Mouse (Mus musculus): Measurements from ENCODE around the gene Epha8.

Gene Epha8

DNA sequence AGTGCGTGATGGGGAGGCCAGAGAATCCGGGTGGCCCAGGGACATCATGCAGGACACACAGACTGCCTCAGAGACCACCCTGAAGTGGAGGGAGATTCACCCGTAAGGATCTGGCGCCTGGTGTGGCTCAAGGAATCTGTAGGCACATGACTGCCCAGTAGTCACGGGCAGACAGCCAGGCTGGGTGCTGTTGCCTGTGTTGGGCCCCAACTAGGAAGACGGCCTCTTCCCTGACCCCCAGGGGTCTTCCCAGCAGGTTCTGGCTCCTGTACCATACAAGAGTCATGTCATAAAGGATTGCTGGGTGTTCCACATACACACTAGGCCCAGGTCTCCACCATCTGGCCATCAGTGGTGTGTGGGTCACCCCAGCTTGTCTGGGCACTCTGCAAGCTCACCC lies 2.1 kb downstream of the Epha8 start:
- no peak for DNase-seq (ENCODE audit: low spot score in 2 of 2)

DNA sequence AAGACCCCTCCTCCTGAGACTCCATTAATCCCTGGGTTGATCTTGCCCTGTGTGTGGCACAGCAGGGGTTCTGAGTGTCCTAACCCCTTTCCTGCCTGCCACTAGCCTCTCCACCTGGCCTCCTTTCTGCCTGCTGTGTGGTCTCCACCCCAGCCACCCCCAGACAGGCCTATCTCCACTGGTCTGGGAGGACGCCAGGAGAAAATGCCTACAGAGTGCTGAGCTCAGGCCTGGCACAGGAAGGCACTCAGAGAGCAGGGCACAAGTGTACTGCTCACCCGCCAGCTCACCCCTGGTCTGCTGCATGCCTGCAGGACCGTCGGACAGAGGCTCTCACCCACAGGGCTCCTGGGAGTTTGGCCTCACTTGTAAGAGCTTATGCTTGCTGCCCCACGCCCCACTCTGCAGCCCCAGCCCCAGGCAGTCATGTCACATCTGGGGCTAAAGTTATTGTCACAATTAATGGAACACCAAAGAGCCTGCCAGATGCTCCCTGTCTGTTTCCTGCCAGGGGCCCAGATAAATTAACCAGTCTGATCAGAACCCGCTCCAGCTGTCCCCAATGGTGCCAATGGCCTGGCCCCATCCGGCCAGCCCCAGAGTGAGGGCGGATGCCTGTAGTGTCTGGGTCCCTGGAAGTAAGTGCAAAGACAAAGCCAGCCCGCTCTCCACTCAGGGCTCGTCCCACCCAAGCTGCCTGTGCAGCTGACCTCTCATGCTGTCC lies 7.2 kb downstream of the Epha8 start:
- DNase-seq (ENCODE audit: low spot score in 2 of 2) = no peak

DNA sequence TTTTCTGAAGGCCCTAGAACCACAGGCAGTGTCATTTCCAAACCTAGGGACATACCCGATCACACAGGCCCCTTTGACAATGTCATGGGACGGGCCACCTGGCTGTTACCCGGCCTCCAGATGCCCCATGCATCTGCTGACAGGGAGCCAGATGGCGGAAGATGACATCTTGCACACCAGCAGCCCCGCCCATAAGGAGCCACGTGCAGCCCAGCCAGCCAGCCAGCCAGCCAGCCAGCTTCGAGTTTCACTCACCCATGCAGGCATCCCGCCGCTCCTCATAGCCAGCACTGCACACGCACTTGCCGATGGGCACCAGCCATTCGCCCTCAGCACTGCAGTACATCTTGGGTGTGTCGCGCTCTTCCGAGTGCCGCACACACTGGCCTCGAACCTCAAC lies 11.2 kb downstream of the Epha8 start:
- DNase-seq (ENCODE audit: low spot score in 2 of 2) = no peak

DNA sequence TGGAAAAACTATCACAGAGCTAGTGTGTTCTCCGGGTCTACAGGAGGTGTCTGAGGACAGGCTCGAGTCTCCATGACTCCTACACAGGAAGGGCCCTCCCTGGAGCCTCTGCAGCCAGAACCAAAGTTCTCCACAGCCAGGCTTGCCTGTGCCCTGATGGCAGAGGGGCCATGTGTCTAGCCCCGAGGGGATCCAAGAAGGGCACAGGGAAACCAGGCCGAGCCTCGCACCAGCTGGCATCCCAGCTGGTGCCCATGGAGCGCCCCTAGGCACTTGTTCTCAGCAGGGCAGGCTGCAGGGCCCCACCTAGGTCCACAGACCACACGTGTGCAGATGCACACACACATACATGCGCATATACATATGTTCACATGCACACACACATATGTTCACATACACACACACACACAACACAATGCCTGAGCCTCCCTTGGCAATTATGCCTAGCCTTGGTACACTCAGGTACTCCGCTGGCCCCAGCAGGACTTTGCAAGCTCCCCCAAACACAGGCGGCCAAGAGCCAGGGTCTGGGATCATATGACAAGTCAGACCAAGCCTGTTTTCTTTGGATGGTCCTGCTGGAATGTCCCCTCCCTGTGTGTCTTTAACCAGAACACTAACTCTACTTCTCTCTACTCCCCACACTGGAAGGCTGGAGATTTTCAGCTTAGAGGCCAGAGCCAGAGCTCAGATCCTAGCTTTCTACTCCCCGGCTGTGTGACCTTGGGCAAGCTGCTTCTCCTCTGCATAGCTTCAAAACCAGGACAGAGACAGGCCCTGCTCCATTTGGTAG lies 11.9 kb downstream of the Epha8 start:
- DNase-seq (ENCODE audit: low spot score in 2 of 2) = no peak

DNA sequence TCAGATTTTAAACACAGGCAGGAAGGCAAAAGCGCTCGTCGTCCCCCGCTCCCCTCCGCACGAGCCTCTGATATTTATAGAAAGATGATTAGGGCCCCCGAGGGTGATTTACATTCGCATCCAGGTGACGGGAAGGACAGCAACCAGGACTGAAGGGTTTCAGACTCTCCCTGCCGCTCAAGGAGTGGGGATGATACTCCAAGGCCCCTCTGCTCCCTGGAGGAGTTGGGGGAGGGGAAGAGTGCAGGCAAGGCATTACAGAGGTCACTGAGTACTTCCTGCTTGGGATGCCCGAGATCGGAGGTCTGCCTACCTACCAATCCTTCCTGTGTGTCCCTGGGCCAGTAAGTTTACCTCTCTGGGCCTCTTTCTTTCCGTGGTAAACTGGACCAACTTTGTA lies 13.4 kb downstream of the Epha8 start:
- no peak for DNase-seq (ENCODE audit: low spot score in 2 of 2)

DNA sequence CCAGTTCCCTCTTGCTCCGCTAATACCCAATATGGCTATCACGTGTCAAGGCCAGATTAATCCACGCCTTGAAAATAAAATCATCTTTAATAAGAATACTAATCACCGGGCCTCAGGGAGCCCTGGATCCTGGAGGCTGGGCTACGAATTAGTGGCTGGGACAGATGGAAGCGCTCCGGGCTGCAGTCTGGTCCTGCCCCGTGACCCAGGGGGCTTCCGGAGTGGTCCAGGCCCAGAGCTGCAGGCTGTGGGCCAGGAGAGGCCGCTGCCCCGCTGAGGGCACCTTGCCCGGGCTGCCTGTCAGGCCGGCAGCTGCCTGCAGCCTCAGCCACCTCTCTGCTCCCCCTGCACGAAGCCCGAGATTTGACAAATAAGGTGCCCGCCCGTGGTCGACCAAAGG lies 13.9 kb downstream of the Epha8 start:
- no peak for DNase-seq (ENCODE audit: low spot score in 2 of 2)

DNA sequence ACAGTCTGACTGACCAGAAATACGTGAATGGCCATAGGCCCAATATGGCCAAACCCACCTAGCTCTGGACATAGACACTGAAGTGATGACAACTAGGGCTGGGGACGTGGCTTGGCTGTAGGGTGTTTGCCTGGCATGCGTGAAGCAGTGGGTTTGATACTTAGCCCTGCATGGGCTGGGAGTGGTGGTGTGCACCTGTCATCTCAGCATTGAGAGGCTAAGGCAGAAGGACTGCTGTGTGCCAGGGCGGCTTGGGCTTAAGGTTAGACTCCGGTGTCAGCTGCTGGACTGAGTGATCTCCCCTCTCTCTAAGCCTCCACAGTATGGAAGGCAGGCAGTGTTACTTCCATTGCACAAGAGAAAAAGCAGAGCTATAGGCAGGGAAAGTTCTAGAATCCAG lies 18.7 kb downstream of the Epha8 start:
- no peak for DNase-seq (ENCODE audit: low spot score in 2 of 2)

DNA sequence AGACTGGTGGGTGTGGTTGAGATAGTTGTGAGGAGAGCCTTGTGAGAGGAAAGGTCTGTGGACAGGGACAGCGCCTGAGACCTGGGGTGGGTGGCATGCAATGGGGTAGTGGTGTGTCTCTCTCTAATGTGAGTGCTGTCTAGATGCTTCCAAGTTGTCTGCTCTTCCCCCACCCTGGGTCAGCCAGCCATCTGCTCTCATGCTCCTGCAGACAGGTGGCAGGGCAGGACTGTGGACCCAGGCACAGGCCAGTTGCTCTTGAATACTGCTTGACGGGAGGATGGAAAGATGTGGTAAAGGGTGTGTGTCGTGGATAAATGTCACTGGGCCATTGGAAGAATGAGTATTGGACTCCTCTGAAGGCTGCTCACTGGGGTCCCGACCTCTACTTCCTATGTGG lies 19.3 kb downstream of the Epha8 start:
- no peak for DNase-seq (ENCODE audit: low spot score in 2 of 2)

DNA sequence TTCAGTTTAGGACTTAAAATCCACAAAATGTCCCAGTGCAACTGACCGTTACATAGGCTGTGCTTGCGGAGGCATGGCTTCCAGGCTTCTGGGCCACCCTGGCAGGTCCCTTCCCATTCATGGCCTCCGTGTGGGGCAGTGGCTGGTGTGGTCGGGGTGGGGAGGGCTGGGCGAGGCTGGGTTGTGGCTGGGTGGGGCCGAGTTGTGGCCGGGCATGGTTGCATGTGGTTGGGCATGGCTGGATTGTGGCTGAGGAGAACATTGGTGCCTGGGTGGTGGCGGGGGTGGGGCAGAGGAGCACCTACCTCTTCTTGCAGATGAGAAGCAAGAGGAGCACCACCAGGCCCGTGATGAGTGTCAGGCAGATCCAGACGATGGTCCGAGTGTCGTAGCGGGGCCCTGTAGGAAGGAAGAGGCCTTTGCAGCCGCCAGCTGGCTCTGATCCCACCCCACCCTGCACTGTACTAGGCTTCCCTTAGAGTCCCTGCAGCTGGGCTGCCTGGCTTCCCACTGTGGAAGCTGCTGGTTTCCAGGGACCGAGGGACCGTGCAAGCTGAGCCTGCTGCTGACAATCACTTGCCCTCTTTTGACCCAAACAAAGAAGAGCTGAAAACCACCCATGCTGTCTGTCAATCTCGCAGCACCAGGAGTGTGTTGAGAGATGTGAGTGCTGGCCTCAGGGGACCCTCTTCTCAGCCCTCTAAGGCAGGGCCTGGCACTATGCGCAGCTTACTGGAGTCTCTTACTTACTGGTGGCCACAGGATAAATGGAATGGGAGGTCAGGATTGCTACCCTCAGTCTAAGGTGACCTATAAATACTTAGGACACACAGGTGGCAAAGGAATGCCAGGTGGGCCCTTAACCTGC lies 21.6 kb downstream of the Epha8 start:
- DNase-seq (ENCODE audit: low spot score in 2 of 2) = no peak

DNA sequence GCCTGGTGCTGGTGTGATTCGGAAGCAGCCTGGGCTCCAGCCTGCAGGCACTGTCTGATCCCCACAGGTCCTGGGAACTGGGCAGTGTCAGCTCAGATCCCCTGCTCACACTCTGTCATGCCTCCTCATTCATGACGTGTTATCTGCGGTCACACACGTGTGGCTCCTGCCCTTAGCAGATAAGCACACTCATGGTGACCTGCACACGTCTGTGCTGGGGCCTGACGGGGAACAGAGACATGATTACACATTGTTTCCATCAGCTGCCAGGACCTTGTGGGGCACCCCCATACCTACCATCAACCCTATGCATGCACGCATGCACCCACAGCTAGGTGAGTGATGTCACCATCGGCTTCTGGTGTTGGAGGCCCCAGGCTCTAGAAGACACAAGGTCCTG lies 26.1 kb downstream of the Epha8 start:
- DNase-seq (ENCODE audit: low spot score in 2 of 2) = no peak

DNA sequence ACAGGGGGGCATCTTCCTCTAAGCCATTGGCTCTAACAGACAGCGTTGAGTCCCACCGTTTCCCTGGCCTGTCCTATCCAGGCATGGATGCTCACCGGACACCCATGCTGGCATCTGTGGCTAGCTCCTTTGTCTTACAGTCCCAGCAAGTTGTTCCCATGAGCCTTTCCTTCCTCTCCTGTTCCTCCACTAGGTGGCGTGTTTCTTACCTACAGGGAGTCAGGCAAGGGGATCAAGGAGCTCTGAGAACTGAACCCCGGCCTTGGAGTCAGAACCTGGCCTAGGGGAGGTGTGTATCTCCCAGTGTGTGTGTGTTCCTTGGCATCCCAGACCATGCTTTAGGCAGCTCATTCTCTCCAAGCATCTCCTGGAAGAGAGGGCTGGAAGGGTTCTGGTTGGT lies 27.7 kb downstream of the Epha8 start:
- DNase-seq (ENCODE audit: low spot score in 2 of 2) = peak in 1 of 2 experiments; percentile 6

DNA sequence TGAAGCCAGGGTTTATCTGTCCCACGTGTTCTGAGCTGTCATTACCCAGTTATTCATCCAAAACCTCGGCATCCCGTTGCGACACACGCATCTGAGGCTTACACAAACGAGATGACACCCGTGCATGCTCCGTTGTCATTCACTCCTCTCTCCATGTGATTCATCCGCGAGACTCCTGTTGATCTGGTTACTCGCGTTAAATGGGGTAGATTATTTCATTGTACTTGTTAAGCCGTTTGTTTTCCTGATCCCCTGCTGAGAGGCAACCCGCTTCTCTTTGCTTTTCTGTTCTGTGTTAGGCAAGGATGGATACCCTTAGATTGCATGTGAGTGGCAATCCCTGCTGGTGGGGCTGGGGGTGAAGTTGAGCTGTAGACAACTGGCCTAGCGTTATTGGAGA lies 30.8 kb downstream of the Epha8 start:
- DNase-seq (ENCODE audit: low spot score in 2 of 2) = no peak

DNA sequence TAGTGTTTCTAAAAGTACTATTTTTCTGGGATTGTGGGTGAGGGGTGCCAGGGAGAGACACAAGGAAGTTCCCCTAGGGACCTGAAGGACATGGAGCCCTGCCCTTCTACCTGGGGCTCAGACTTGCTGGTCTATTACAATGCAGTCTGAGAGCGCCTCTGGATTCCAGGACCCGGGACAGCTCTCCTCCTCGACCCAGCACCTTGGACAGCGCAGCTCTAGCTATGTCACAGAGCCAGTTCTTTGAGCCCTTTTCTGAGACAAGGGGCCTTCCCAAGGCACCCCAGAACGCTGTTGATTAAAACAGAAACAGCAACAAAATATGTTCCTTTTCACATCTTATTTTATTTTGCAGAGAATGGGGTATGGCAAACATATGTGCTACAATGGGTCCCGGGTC lies 32.1 kb downstream of the Epha8 start:
- no peak for DNase-seq (ENCODE audit: low spot score in 2 of 2)

DNA sequence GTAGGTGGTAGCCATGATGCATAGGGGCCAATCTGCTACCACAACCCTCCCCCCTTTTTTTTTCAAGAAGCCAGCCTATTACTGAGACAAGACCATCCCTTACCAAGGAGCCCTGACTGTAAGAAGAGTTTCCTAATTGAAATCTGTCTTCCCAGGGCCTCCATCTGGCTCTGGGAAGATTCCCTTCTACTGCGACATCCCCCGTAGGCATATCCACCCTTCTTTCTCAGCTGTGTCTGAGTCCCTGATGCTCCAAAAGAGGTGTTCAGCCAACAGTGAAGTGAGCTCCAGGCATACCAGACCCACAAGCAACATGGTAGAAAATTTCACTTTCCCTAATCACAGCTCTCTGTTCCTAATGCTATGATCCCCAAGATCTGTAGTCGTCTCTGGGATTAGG lies 37.1 kb downstream of the Epha8 start:
- no peak for DNase-seq (ENCODE audit: low spot score in 2 of 2)

DNA sequence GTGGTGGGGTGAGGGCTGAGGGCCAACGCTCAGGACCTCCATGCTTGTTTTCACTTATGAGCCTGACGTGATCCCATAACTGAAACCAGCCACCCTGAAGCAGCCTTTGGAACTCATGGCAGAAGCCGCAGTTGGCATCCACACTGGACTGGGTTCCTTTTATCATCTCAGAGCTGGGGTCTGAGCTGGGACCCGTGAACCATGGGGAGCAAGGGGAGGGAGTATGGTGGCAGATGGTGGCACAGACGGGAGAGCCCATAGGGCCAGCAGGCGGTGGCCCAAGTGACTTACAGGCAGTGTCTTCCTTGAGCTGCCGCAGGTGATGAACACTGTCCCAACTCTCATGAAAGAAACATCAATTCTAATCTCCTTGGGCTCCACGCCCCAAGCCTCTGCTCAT lies 37.8 kb downstream of the Epha8 start:
- DNase-seq (ENCODE audit: low spot score in 2 of 2) = no peak

DNA sequence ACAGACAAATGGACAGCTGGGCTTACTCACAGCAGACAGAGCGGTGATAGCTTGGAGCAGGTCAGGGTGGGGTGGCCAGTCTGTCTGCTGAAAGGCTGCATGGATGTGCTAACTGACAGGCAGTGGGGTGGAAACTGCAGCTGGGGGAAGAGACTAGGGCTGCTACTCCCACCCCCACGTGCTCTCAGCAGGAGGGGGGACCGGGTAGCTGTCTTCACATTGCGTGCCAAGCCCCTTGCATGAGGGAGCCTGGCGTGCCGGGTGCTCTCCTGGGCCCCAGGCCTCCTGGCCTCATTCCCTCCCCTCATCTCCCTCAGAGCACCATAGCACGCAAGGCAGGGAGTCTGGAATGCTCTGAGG lies 39.5 kb downstream of the Epha8 start:
- DNase-seq (ENCODE audit: low spot score in 2 of 2) = no peak

DNA sequence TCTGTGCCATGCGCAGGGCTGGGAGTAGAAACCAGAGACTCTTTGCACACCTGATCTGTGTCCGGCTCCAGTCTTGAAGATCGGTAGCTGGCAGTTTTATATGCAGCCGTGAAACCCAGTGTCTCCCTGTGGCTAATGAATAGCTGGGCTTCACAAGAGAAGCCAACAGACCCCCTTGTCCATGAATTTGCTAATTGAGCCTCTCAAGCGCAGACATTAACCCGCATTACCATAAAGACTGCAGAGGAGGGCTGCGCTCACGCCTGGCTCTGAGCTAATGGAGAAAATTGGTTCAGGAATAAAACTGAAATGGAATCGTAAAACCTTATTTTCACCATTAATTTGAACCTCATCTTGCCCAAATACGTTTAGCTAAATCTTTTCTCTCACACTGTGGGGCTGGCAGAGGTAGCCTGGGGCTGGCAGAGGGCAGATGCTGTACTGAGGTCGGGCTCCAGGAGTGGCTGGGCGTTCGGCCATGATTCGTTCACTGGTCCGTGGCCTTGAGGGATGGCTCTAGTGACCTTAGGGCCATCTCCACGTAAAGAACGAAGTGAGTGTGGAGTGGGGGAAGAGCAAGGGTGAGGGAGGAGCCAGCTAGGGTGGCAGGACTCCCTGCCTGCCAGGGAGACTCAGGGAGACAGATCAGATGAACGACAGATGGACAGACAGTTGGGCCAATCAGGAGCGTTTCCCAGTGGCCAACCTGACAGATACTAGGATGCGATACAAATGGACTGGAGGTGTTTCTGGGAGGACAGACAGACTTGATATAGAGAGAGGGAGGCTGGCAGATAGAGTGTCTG lies 40.1 kb downstream of the Epha8 start:
- no peak for DNase-seq (ENCODE audit: low spot score in 2 of 2)

DNA sequence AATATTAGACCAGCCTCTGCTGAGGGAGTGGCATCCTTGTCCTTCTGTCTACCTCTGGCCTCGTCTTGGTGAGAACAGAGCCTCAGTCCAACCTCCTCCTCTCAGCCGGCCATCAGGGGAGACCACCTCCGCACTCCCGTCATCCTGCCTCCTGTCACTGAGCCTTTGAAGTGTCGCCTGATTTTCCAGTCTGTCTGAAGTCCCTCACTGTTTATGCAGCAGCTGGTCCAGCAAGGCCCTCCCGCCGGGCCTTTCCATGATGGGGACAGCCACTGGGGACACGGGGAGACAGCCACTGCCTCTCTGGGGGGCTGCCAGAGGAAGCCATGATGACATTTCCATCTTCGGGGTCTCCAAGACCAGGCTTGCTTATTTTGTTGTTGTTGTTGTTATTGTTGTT lies 43.8 kb downstream of the Epha8 start:
- DNase-seq (ENCODE audit: low spot score in 2 of 2) = no peak

DNA sequence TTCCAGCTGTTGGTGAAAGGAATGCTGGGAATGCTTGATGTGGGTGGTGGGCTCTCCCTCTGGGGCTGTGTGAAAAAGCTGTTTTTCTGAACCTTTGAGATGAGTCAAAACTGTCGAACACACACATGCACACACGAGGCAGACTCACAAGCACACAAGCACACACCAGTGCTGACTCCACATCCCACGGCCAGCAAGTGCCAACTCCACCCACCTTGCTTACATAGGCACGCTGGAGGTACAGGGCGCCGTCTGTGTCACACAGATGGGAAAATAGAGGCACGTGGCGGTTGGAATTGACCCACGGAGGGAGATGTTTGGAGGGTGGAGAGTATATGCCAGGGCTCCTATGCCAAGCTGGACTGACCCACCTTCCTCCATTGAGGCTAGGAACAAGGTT lies 44.8 kb downstream of the Epha8 start:
- DNase-seq (ENCODE audit: low spot score in 2 of 2) = no peak

DNA sequence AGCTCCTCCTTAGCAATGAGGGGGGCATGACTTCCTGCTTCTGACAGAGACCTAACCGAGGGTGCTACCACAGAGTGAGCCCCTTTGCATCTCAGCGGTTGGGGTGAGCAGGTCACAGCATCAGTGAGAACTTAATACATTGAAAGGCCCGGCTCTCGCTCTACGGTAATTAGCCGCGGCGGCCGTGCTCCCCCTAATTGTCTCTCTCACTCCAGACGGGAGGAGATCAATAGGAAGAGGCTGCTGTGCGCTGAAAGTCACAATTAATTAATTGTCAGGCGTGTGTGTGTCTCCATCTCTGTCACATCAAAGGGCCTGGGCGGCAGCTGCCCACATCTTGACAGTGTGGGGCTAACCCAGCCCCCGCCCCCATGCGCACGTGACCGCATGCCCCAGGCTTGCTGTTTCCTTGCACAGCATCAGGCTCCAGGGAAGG lies 45.4 kb downstream of the Epha8 start:
- no peak for DNase-seq (ENCODE audit: low spot score in 2 of 2)

DNA sequence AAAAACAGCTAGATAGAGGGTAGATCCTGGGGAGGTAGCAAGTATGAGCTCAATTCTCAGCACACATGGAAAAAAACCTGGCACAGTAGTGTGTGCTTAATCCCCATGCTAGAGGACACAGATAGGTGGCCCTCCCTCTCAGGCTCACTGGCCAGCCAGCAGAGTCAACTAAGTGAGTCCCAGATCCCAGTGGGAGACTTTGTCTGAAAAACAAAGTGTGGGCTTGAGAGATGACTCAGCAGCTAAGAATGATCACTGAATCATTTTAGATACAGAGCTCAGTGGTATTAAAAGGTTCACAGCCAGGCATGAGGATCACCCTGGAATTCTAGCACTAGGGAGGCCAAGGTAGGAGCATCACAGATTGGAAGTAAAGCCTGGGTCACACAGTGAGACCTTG lies 48.8 kb downstream of the Epha8 start:
- DNase-seq (ENCODE audit: low spot score in 2 of 2) = no peak

DNA sequence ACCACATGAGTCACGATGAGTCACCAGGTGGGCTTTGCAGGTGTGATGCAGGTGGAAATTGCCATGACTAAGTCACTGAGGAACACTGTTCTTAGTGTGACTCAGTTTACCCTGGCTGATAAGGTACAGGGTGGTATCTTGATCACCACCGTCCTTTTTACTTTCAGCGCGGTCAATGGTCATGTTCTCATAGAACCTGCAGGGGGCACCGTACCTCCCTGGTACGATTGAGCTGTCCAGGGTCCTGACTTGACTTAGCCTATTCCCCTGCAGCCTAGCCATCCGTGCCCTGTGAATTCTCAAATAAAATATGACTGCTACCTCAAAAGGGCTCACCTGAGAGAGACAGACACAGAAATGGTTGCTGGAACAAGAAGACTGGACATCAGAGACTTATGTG lies 49.6 kb downstream of the Epha8 start:
- DNase-seq (ENCODE audit: low spot score in 2 of 2) = peak in 1 of 2 experiments; percentile 9

Measured in natural killer cell, adult 2 months (primary cell).